Mouse (Mus musculus) liver, postnatal 0 days (tissue): ENCODE results near the gene Morn5. TPM values are rescaled to one million over a fixed set of nuclear protein-coding genes. Genes with fewer than 3 reads are reported as not detected.

ENCODE experiments used
- ATAC-seq: fragments of 200-750 bp; cut with Nextera tagmentation; 2 replicates; pipeline ENCODE4 v1.8.0; 2017; ENCODE audit warnings: mild to moderate bottlenecking, moderate library complexity
- DNase-seq: peaks from one replicate; pipeline ENCODE4 v3.0.0-alpha.2; 2016
- H3K27ac ChIP-seq: fragments of 300-500 bp; sonication (generic); 2 replicates; pipeline ENCODE4 v1.5.1; 2014; ENCODE audit warnings: antibody characterized with exemption, moderate library complexity, mild to moderate bottlenecking, low read depth
- H3K27me3 ChIP-seq: fragments of 300-500 bp; sonication (generic); 2 replicates; pipeline ENCODE4 v1.6.1; 2014; ENCODE audit warnings: low read length, control low read depth, mixed read lengths; ENCODE audit not compliant: insufficient read depth
- H3K36me3 ChIP-seq: fragments of 300-500 bp; sonication (generic); replicated peaks from 2 replicates; pipeline ENCODE4 v1.6.1; 2014; ENCODE audit warnings: mild to moderate bottlenecking, control low read depth, low read length, moderate library complexity, mixed read lengths; ENCODE audit not compliant: insufficient read depth
- H3K4me1 ChIP-seq: fragments of 300-500 bp; sonication (generic); 2 replicates; pipeline ENCODE4 v1.6.1; 2014; ENCODE audit warnings: antibody characterized with exemption, mild to moderate bottlenecking, control low read depth; ENCODE audit not compliant: insufficient read depth
- H3K4me2 ChIP-seq: fragments of 300-500 bp; sonication (generic); 2 replicates; pipeline ENCODE4 v1.6.1; 2014; ENCODE audit warnings: low read depth, mild to moderate bottlenecking, low read length, moderate library complexity, mixed read lengths
- H3K4me3 ChIP-seq: fragments of 300-500 bp; sonication (generic); 2 replicates; pipeline ENCODE4 v1.5.1; 2014; ENCODE audit warnings: low read depth, low read length
- H3K9ac ChIP-seq: fragments of 300-500 bp; sonication (generic); replicated peaks from 2 replicates; pipeline ENCODE4 v1.6.1; 2014; ENCODE audit warnings: mild to moderate bottlenecking, moderate library complexity
- H3K9me3 ChIP-seq: fragments of 300-500 bp; sonication (generic); 2 replicates; pipeline ENCODE4 v1.6.1; 2016; ENCODE audit warnings: mild to moderate bottlenecking, control low read depth, low read length, mixed read lengths
- CTCF ChIP-seq: sonication (generic); IDR thresholded peaks from 2 replicates; pipeline ENCODE4 v1.5.1; 2016; ENCODE audit warnings: antibody characterized with exemption, low read depth
- EP300 ChIP-seq: IDR thresholded peaks from 2 replicates; pipeline ENCODE4 v1.6.1; 2016; ENCODE audit warnings: antibody characterized with exemption, low read depth, mild to moderate bottlenecking
- WGBS: fragments of 180-500 bp; shearing (Covaris S2); extraction: QIAGEN DNeasy Blood & Tissue Kit; methylation state at CpG from one replicate; pipeline ENCODE4 v1.1.7; 2014; ENCODE audit not compliant: insufficient replicate concordance; 5-methylcytosine and 5-hydroxymethylcytosine counted together
- polyA plus RNA-seq: library from polyadenylated mRNA; unstranded; fragments of >200 nt; fragmentation: Nextera tagmentation; extraction: Ambion mirVana; gene quantifications from 2 replicates; pipeline ENCODE4 v1.2.1, GENCODE M21; 2015

The Morn5 gene
- polyA plus RNA-seq, 1 experiment from 2014 or later, result not detected

GRCm38 (mm10) chr2:36090853-36091741 lies 41.8 kb downstream of the Morn5 start:
- ATAC-seq, result peak; percentile 90
- no peaks in the 10 kb centered on the region for H3K36me3 ChIP-seq
- peak overlapping the region; percentile 44; the same call in 1 of the 2 replicates for H3K27ac ChIP-seq
- no peak for TF ChIP-seq EP300
- TF ChIP-seq CTCF, result no peak
- H3K27me3 ChIP-seq, result peaks cover 60% of the 10 kb centered on the region
- WGBS, result 2% methylated on average over 68 of the region's 70 CpGs
- H3K9me3 ChIP-seq, result no peaks in the 10 kb centered on the region
- peak overlapping the region; percentile 46 for H3K4me3 ChIP-seq
- peak overlapping the region; percentile 69 for H3K4me2 ChIP-seq
- H3K9ac ChIP-seq, result peak overlapping the region; percentile 41; the same call in 1 of the 2 replicates
- H3K4me1 ChIP-seq, result peaks cover 9% of the 10 kb centered on the region
- peak; percentile 91 for DNase-seq

- no peaks in the 10 kb centered on the region for H3K36me3 ChIP-seq
- H3K4me1 ChIP-seq, result peaks cover 9% of the 10 kb centered on the region
- ATAC-seq, result no peak
- DNase-seq, result no peak
- no peak overlapping the region for H3K4me3 ChIP-seq
- no peak overlapping the region for H3K9ac ChIP-seq
- WGBS, result 9% methylated on average over 4 of the region's 4 CpGs
- H3K27ac ChIP-seq, result no peak overlapping the region
- H3K27me3 ChIP-seq, result peaks cover 76% of the 10 kb centered on the region
- peak overlapping the region; percentile 16; the same call in 1 of the 2 replicates for H3K4me2 ChIP-seq
- no peaks in the 10 kb centered on the region for H3K9me3 ChIP-seq
- TF ChIP-seq EP300 (no peak), CTCF (no peak)
These were observed 43.5 kb downstream of the Morn5 start for GRCm38 (mm10) chr2:36092748-36093147.

- no peak for ATAC-seq
- WGBS, result 27% methylated on average over 7 of the region's 7 CpGs
- H3K27ac ChIP-seq, result no peak overlapping the region
- H3K36me3 ChIP-seq, result no peaks in the 10 kb centered on the region
- no peak overlapping the region for H3K4me2 ChIP-seq
- H3K4me1 ChIP-seq, result peaks cover 9% of the 10 kb centered on the region
- no peak for DNase-seq
- no peaks in the 10 kb centered on the region for H3K9me3 ChIP-seq
- no peak for TF ChIP-seq CTCF
- no peak for TF ChIP-seq EP300
- no peak overlapping the region for H3K9ac ChIP-seq
- no peak overlapping the region for H3K4me3 ChIP-seq
- H3K27me3 ChIP-seq, result peaks cover 82% of the 10 kb centered on the region
These were observed 44.0 kb downstream of the Morn5 start for GRCm38 (mm10) chr2:36093301-36093700.

- Histone ChIP-seq H3K9ac (no peak overlapping the region), H3K27me3 (peaks cover 89% of the 10 kb centered on the region), H3K9me3 (no peaks in the 10 kb centered on the region), H3K4me3 (no peak overlapping the region), H3K4me2 (no peak overlapping the region), H3K36me3 (no peaks in the 10 kb centered on the region), H3K27ac (no peak overlapping the region), H3K4me1 (peaks cover 9% of the 10 kb centered on the region)
- WGBS, result 8% methylated on average over 30 of the region's 31 CpGs
- ATAC-seq (no peak), DNase-seq (no peak)
- TF ChIP-seq EP300 (no peak), CTCF (no peak)
These were observed 44.7 kb downstream of the Morn5 start for GRCm38 (mm10) chr2:36093914-36094475.

- Histone ChIP-seq H3K36me3 (no peaks in the 10 kb centered on the region), H3K9ac (no peak overlapping the region), H3K27me3 (peaks cover 96% of the 10 kb centered on the region), H3K9me3 (no peaks in the 10 kb centered on the region), H3K27ac (no peak overlapping the region), H3K4me3 (no peak overlapping the region), H3K4me1 (no peaks in the 10 kb centered on the region), H3K4me2 (no peak overlapping the region)
- ATAC-seq (no peak), DNase-seq (no peak)
- TF ChIP-seq EP300 (no peak), CTCF (no peak)
- WGBS, result 11% methylated on average over 18 of the region's 18 CpGs
These were observed 48.0 kb downstream of the Morn5 start for GRCm38 (mm10) chr2:36097129-36097815.

GRCm38 (mm10) chr2:36098021-36098420 lies 48.8 kb downstream of the Morn5 start:
- no peak overlapping the region for H3K4me3 ChIP-seq
- no peaks in the 10 kb centered on the region for H3K36me3 ChIP-seq
- ATAC-seq (no peak), DNase-seq (no peak)
- no peaks in the 10 kb centered on the region for H3K9me3 ChIP-seq
- WGBS, result 11% methylated on average over 5 of the region's 5 CpGs
- TF ChIP-seq CTCF, result no peak
- H3K9ac ChIP-seq, result no peak overlapping the region
- H3K4me2 ChIP-seq, result no peak overlapping the region
- H3K27me3 ChIP-seq, result peaks cover 98% of the 10 kb centered on the region
- peaks cover 5% of the 10 kb centered on the region; the same call in 1 of the 2 replicates for H3K4me1 ChIP-seq
- H3K27ac ChIP-seq, result no peak overlapping the region
